Mouse (Mus musculus): ENCODE results near the gene Mup12.
"Not testable (repeated sequence)": the region's sequence is repeated elsewhere in the genome, so short reads cannot be mapped to it uniquely, and the experiment has no call there.

The Mup12 gene

GRCm38 (mm10) chr4:60741226-60741625 lies at the start of gene Mup12:
Gene Mup12 (minus strand): TSS chr4:60741326.
- not testable (repeated sequence) for DNase-seq (ENCODE audit: extremely low spot score, low spot score)
